Mouse (Mus musculus) liver, embryonic 12.5 days (tissue): Measurements from ENCODE around the gene Yrdc. TPM values are rescaled to one million over a fixed set of nuclear protein-coding genes. Genes with fewer than 3 reads are reported as not detected.
A peak's percentile ranks its signal among the peaks of the same experiment; 100 is the strongest.

ENCODE experiments used
- ATAC-seq: fragments of 200-750 bp; cut with Nextera tagmentation; 2 replicates; pipeline ENCODE4 v1.8.0; 2017; ENCODE audit warnings: moderate number of reproducible peaks, mild to moderate bottlenecking, moderate library complexity
- H3K27ac ChIP-seq: fragments of 300-500 bp; sonication (generic); 2 replicates; pipeline ENCODE4 v1.5.1; 2016; ENCODE audit warnings: mild to moderate bottlenecking
- H3K27me3 ChIP-seq: fragments of 300-500 bp; sonication (generic); replicated peaks from 2 replicates; pipeline ENCODE4 v1.6.1; 2016; ENCODE audit warnings: mild to moderate bottlenecking, moderate library complexity
- H3K36me3 ChIP-seq: fragments of 300-500 bp; sonication (generic); 2 replicates; pipeline ENCODE4 v1.6.1; 2016; ENCODE audit warnings: mild to moderate bottlenecking, moderate library complexity
- H3K4me1 ChIP-seq: fragments of 300-500 bp; sonication (generic); 2 replicates; pipeline ENCODE4 v1.6.1; 2016
- H3K4me2 ChIP-seq: fragments of 300-500 bp; sonication (generic); 2 replicates; pipeline ENCODE4 v1.6.1; 2016; ENCODE audit warnings: mild to moderate bottlenecking, moderate library complexity
- H3K4me3 ChIP-seq: fragments of 300-500 bp; sonication (generic); 2 replicates; pipeline ENCODE4 v1.5.1; 2016; ENCODE audit warnings: mild to moderate bottlenecking, moderate library complexity
- H3K9ac ChIP-seq: fragments of 300-500 bp; sonication (generic); 2 replicates; pipeline ENCODE4 v1.6.1; 2016; ENCODE audit warnings: mild to moderate bottlenecking, moderate library complexity
- H3K9me3 ChIP-seq: fragments of 300-500 bp; sonication (generic); replicated peaks from 2 replicates; pipeline ENCODE4 v1.6.1; 2016; ENCODE audit warnings: mild to moderate bottlenecking, moderate library complexity
- WGBS: fragments of 180-500 bp; shearing (Covaris S2); methylation state at CpG from one replicate; pipeline ENCODE4 v1.1.7; 2016; ENCODE audit not compliant: insufficient replicate concordance; 5-methylcytosine and 5-hydroxymethylcytosine counted together
- polyA plus RNA-seq: library from polyadenylated mRNA; unstranded; fragments of >200 nt; fragmentation: Nextera tagmentation; extraction: Ambion mirVana; gene quantifications from 2 replicates; pipeline ENCODE4 v1.2.1, GENCODE M21; 2016

The Yrdc gene
- polyA plus RNA-seq, 1 experiment from 2014 or later, result 43.1 TPM

- ATAC-seq, result no peak
- 73% methylated on average over 5 of the region's 5 CpGs for WGBS
- H3K27ac ChIP-seq, result no peak overlapping the region
- H3K27me3 ChIP-seq, result peaks cover 43% of the 10 kb centered on the region
- H3K9ac ChIP-seq, result no peak overlapping the region
- no peak overlapping the region for H3K4me2 ChIP-seq
- H3K36me3 ChIP-seq, result peaks cover 38% of the 10 kb centered on the region
- H3K4me1 ChIP-seq, result no peaks in the 10 kb centered on the region; the same call in 1 of the 2 replicates
- H3K4me3 ChIP-seq, result no peak overlapping the region
- no peaks in the 10 kb centered on the region for H3K9me3 ChIP-seq
These were observed 7.9 kb downstream of the Yrdc start for GRCm38 (mm10) chr4:124858370-124858769.

GRCm38 (mm10) chr4:124860446-124860845, 10.0 kb downstream of the Yrdc start:
- Histone ChIP-seq H3K4me3 (no peak overlapping the region), H3K27me3 (peaks cover 56% of the 10 kb centered on the region), H3K27ac (no peak overlapping the region), H3K9me3 (no peaks in the 10 kb centered on the region), H3K9ac (no peak overlapping the region), H3K4me2 (no peak overlapping the region), H3K36me3 (peaks cover 18% of the 10 kb centered on the region), H3K4me1 (no peaks in the 10 kb centered on the region; the same call in 1 of the 2 replicates)
- ATAC-seq, result peak; percentile 30; the same call in 1 of the 2 replicates
- WGBS, result 3% methylated on average over 7 of the region's 7 CpGs

GRCm38 (mm10) chr4:124861283-124862188, 11.1 kb downstream of the Yrdc start, which contains the start of gene Maneal:
Gene Maneal (minus strand): TSS chr4:124862171.
- H3K4me1 ChIP-seq, result no peaks in the 10 kb centered on the region; the same call in 1 of the 2 replicates
- H3K4me2 ChIP-seq, result peak within 1 kb of the TSS; percentile 59
- H3K36me3 ChIP-seq, result peaks cover 8% of the 10 kb centered on the region
- 5% methylated on average over 65 of the region's 77 CpGs for WGBS
- peaks cover 56% of the 10 kb centered on the region for H3K27me3 ChIP-seq
- no peak for ATAC-seq
- no peak within 1 kb of the TSS for H3K9ac ChIP-seq
- H3K27ac ChIP-seq, result no peak within 1 kb of the TSS
- H3K4me3 ChIP-seq, result peak within 1 kb of the TSS; percentile 35
- H3K9me3 ChIP-seq, result no peaks in the 10 kb centered on the region

GRCm38 (mm10) chr4:124872719-124873118, 22.2 kb downstream of the Yrdc start:
- ATAC-seq, result no peak

GRCm38 (mm10) chr4:124880599-124880998, 30.1 kb downstream of the Yrdc start, which contains the start of gene Epha10:
Gene Epha10 (plus strand): TSS chr4:124880899.
- no peak for ATAC-seq
- Histone ChIP-seq H3K4me1 (peaks cover 13% of the 10 kb centered on the region), H3K9ac (no peak within 1 kb of the TSS), H3K36me3 (no peaks in the 10 kb centered on the region), H3K4me3 (peak within 1 kb of the TSS; percentile 25), H3K27me3 (peaks cover 70% of the 10 kb centered on the region), H3K27ac (no peak within 1 kb of the TSS), H3K4me2 (peak within 1 kb of the TSS; percentile 46), H3K9me3 (no peaks in the 10 kb centered on the region)
- WGBS, result 6% methylated on average over 10 of the region's 11 CpGs

More at GRCm38 (mm10) chr4:124872719-124873118, 22.2 kb downstream of the Yrdc start:
- H3K4me3 ChIP-seq, result no peak overlapping the region
- H3K27ac ChIP-seq, result no peak overlapping the region
- H3K9ac ChIP-seq, result no peak overlapping the region
- H3K9me3 ChIP-seq, result 0 out of 2 replicates have a peak, but pooled peaks cover 6% of the 10 kb centered on the region
- no peaks in the 10 kb centered on the region for H3K27me3 ChIP-seq
- no peaks in the 10 kb centered on the region for H3K36me3 ChIP-seq
- no peak overlapping the region for H3K4me2 ChIP-seq
- H3K4me1 ChIP-seq, result no peaks in the 10 kb centered on the region
- WGBS, result 74% methylated on average over 1 of the region's 1 CpGs

- H3K4me2 ChIP-seq, result peak overlapping the region; percentile 46
- peaks cover 78% of the 10 kb centered on the region for H3K27me3 ChIP-seq
- no peak overlapping the region for H3K27ac ChIP-seq
- no peaks in the 10 kb centered on the region for H3K36me3 ChIP-seq
- no peaks in the 10 kb centered on the region for H3K9me3 ChIP-seq
- WGBS, result 2% methylated on average over 37 of the region's 37 CpGs
- peaks cover 13% of the 10 kb centered on the region for H3K4me1 ChIP-seq
- H3K4me3 ChIP-seq, result peak overlapping the region; percentile 25
- 0 out of 2 replicates have a peak, but pooled peaks have one; percentile 21 for ATAC-seq
- H3K9ac ChIP-seq, result no peak overlapping the region
These were observed 30.9 kb downstream of the Yrdc start for GRCm38 (mm10) chr4:124881341-124881908.

GRCm38 (mm10) chr4:124882151-124882729, 31.8 kb downstream of the Yrdc start:
- no peak overlapping the region for H3K9ac ChIP-seq
- no peak for ATAC-seq
- peak overlapping the region; percentile 46; the same call in 1 of the 2 replicates for H3K4me2 ChIP-seq
- peak overlapping the region; percentile 25; the same call in 1 of the 2 replicates for H3K4me3 ChIP-seq
- H3K4me1 ChIP-seq, result peaks cover 13% of the 10 kb centered on the region
- H3K36me3 ChIP-seq, result no peaks in the 10 kb centered on the region
- peaks cover 84% of the 10 kb centered on the region for H3K27me3 ChIP-seq
- 3% methylated on average over 37 of the region's 37 CpGs for WGBS
- no peak overlapping the region for H3K27ac ChIP-seq
- no peaks in the 10 kb centered on the region for H3K9me3 ChIP-seq

DNA sequence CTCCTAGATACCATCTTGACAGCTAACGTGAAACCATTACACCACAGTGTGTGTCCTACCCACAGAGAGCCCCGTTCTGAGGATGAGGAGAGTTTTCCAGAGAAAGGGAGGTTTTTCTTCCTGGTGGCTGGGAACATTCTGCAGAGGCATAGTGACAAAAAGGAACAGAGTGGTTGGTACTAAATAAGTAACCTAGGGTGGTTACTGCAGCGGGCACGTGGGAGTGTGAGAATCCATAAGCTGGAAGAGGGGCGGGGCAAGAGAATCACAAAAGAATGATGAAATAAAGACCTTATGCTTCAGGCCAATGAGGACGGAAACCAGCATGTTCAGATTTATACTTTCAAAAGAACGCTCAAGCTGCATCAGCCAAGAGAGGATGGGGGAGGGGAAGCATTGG, 38.2 kb downstream of the Yrdc start:
- no peaks in the 10 kb centered on the region for H3K36me3 ChIP-seq
- H3K9ac ChIP-seq, result no peak overlapping the region
- H3K9me3 ChIP-seq, result no peaks in the 10 kb centered on the region
- WGBS, result 53% methylated on average over 7 of the region's 7 CpGs
- no peak overlapping the region for H3K4me3 ChIP-seq
- H3K4me2 ChIP-seq, result no peak overlapping the region
- ATAC-seq, result no peak
- peaks cover 91% of the 10 kb centered on the region for H3K27me3 ChIP-seq
- no peak overlapping the region for H3K27ac ChIP-seq
- H3K4me1 ChIP-seq, result no peaks in the 10 kb centered on the region

DNA sequence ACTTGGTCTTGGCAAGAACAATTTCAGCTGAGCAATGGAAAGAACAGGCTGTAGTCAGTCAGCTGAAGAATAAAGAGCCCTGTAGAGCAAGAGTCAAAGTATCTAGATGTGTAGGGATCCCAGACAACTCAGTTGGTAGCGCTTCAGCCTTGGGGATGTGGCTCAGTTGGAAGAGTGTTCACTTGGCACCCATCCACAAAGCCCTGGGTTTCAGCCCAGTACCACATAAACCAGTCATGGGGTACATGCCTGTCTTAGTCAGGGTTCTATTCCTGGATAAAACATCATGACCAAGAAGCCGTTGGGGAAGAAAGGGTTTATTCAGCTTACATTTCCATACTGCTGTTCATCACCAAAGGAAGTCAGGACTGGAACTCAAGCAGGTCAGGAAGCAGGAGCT, 39.5 kb downstream of the Yrdc start:
- no peak overlapping the region for H3K9ac ChIP-seq
- H3K36me3 ChIP-seq, result no peaks in the 10 kb centered on the region
- H3K4me3 ChIP-seq, result no peak overlapping the region
- H3K27ac ChIP-seq, result no peak overlapping the region
- no peaks in the 10 kb centered on the region for H3K9me3 ChIP-seq
- H3K27me3 ChIP-seq, result peaks cover 91% of the 10 kb centered on the region
- no peak for ATAC-seq
- 68% methylated on average over 2 of the region's 2 CpGs for WGBS
- peaks cover 5% of the 10 kb centered on the region; the same call in 1 of the 2 replicates for H3K4me1 ChIP-seq
- H3K4me2 ChIP-seq, result no peak overlapping the region

DNA sequence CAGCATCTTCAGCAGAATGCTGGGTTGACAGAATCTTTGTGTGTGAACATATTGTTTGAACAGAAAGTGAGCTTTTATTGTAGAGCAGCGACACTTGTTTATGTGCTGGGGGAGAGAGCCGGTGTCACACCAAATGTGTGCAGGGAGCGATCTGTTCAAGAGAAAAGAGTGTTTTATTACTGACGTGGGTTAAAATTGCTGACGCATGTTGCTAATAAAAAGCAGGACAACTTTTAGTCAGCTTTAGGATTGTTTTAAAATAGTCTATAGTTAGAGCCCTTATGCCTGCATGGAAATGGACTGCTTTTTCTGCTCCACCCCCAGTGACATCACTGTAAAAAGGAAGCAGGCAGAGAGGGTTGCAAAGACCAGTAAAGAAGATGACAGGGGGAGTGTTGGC, 40.4 kb downstream of the Yrdc start:
- peaks cover 92% of the 10 kb centered on the region for H3K27me3 ChIP-seq
- H3K4me1 ChIP-seq, result peaks cover 7% of the 10 kb centered on the region; the same call in 1 of the 2 replicates
- no peaks in the 10 kb centered on the region for H3K36me3 ChIP-seq
- no peaks in the 10 kb centered on the region for H3K9me3 ChIP-seq
- no peak overlapping the region for H3K9ac ChIP-seq
- no peak overlapping the region for H3K27ac ChIP-seq
- 65% methylated on average over 5 of the region's 5 CpGs for WGBS
- no peak overlapping the region for H3K4me3 ChIP-seq
- no peak overlapping the region for H3K4me2 ChIP-seq
- no peak for ATAC-seq

DNA sequence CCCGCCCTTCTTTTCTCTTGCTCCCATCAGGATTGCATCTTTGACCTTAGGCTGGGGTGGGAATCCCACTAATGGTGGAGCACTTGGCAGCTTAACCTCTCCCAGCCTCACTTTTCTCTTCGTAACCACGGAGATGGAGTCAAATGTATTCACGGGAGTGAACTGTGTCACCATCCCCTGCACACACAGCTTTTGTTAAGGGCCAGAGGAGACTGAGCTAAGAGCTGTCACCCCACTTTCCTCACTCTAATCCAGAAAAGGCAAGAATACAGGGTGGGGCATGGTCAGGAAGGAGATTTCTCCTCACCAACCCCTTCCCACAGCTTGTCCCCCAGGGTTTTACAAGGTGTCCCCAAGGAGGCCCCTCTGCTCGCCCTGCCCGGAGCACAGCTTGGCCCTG, 43.3 kb downstream of the Yrdc start:
- peaks cover 7% of the 10 kb centered on the region; the same call in 1 of the 2 replicates for H3K4me1 ChIP-seq
- no peak overlapping the region for H3K9ac ChIP-seq
- H3K4me3 ChIP-seq, result no peak overlapping the region
- H3K4me2 ChIP-seq, result no peak overlapping the region
- H3K36me3 ChIP-seq, result no peaks in the 10 kb centered on the region
- H3K9me3 ChIP-seq, result no peaks in the 10 kb centered on the region
- no peak for ATAC-seq
- peaks cover 95% of the 10 kb centered on the region for H3K27me3 ChIP-seq
- 33% methylated on average over 6 of the region's 6 CpGs for WGBS
- H3K27ac ChIP-seq, result no peak overlapping the region
